Mouse (Mus musculus) heart, adult 2 months (tissue): ENCODE data around the gene Syt12. TPM values are rescaled to one million over a fixed set of nuclear protein-coding genes. Genes with fewer than 3 reads are reported as not detected.

Experiments used
- DNase-seq, 2 experiments: peaks; one replicate each; pipeline ENCODE4 v3.0.0; 2021
- H3K27ac ChIP-seq: fragments of 200-600 bp; 2 replicates; pipeline ENCODE4 v1.8.1; 2022
- H3K27me3 ChIP-seq: fragments of 200-500 bp; 2 replicates; pipeline ENCODE4 v1.6.1; 2012; ENCODE audit warnings: mild to moderate bottlenecking, low read length, inconsistent platforms, mixed read lengths; ENCODE audit not compliant: control insufficient read depth, insufficient read depth
- H3K36me3 ChIP-seq: fragments of 200-500 bp; 2 replicates; pipeline ENCODE4 v1.6.1; 2012; ENCODE audit warnings: low read length, inconsistent platforms; ENCODE audit not compliant: control insufficient read depth, insufficient read depth
- H3K4me1 ChIP-seq: fragments of 200-500 bp; 2 replicates; pipeline ENCODE4 v1.6.1; 2011; ENCODE audit warnings: low read length; ENCODE audit not compliant: control insufficient read depth, insufficient read depth
- H3K4me3 ChIP-seq: fragments of 200-600 bp; 2 replicates; pipeline ENCODE4 v1.8.1; 2022
- H3K79me2 ChIP-seq: fragments of 200-500 bp; replicated peaks from 2 replicates; pipeline ENCODE4 v1.6.1; 2012; ENCODE audit warnings: mild to moderate bottlenecking, inconsistent platforms, low read length, moderate library complexity, mixed read lengths; ENCODE audit not compliant: control insufficient read depth, insufficient read depth
- H3K9ac ChIP-seq: fragments of 200-500 bp; 2 replicates; pipeline ENCODE4 v1.6.1; 2012; ENCODE audit warnings: low read depth, mild to moderate bottlenecking, control low read depth, inconsistent platforms, low read length, mixed read lengths
- CTCF ChIP-seq: fragments of 200-600 bp; IDR thresholded peaks from 2 replicates; pipeline ENCODE4 v1.8.1; 2022; ENCODE audit warnings: antibody characterized with exemption, mild to moderate bottlenecking, moderate library complexity
- EP300 ChIP-seq: fragments of 200-500 bp; IDR thresholded peaks from 2 replicates; pipeline ENCODE4 v1.6.1; 2011; ENCODE audit warnings: low read depth, low read length, control low read depth; ENCODE audit not compliant: insufficient read depth
- POLR2A ChIP-seq: fragments of 200-500 bp; IDR thresholded peaks from 2 replicates; pipeline ENCODE4 v1.6.1; 2011; ENCODE audit warnings: mild to moderate bottlenecking, low read depth, low read length, control low read depth; ENCODE audit not compliant: insufficient read depth
- WGBS: fragments of 180-500 bp; shearing (Covaris S2); methylation state at CpG from one replicate; pipeline ENCODE4 v1.1.7; 2018; 5-methylcytosine and 5-hydroxymethylcytosine counted together
- intact Hi-C: fragments of 180-260 bp; cut with DNase I; formaldehyde crosslinking; loops from one replicate; pipeline ENCODE4 v1.15.1; 2025
- polyA plus RNA-seq: library from polyadenylated mRNA; depleted of rRNA; stranded (reverse); fragments of >200 nt; gene quantifications from 2 replicates; pipeline ENCODE4 v1.2.3, GENCODE M21; 2012
- total RNA-seq, 2 experiments: library from RNA; stranded (reverse); gene quantifications; 2 replicates each; pipeline ENCODE4 v1.2.3; 2021

Gene Syt12
- total and polyA plus RNA-seq, 3 experiments, result 3.2 to 13.2 (median 6.9) TPM

DNA sequence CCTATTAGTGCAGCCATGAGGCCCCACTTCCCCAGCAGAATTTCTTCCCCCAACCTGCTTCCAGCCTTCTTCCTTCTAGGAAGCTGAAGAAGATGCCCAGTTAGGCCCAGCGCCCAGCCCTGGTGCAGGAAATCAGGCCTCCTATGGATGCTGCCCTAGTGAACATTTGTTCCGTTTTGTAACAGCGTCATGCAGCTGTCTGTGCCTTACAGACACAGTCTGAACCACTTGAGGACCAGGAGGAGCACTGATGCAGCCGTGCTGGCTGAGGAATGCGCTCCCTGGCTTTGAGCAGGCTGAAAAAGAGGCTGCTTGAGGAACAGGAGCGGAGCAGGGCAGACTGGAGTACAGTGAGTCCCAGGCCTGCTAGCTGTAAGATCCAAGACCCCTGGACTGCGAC lies 17.5 kb upstream of the Syt12 start:
- WGBS, result 85% methylated on average over 7 of the region's 7 CpGs
- Histone ChIP-seq H3K4me3 (no peak overlapping the region), H3K79me2 (no peaks in the 10 kb centered on the region), H3K36me3 (no peaks in the 10 kb centered on the region), H3K27me3 (no peaks in the 10 kb centered on the region), H3K9ac (no peak overlapping the region), H3K27ac (no peak overlapping the region), H3K4me1 (peaks cover 1% of the 10 kb centered on the region; the same call in 1 of the 2 replicates)
- DNase-seq, result no peak
- no peak for TF ChIP-seq CTCF
- no peak for TF ChIP-seq EP300
- TF ChIP-seq POLR2A, result no peak
- intact Hi-C loops, result loop anchor here (5.0 kb wide), 2 partner anchors 83 to 133 kb away; partner anchors contain the start of gene Rce1

DNA sequence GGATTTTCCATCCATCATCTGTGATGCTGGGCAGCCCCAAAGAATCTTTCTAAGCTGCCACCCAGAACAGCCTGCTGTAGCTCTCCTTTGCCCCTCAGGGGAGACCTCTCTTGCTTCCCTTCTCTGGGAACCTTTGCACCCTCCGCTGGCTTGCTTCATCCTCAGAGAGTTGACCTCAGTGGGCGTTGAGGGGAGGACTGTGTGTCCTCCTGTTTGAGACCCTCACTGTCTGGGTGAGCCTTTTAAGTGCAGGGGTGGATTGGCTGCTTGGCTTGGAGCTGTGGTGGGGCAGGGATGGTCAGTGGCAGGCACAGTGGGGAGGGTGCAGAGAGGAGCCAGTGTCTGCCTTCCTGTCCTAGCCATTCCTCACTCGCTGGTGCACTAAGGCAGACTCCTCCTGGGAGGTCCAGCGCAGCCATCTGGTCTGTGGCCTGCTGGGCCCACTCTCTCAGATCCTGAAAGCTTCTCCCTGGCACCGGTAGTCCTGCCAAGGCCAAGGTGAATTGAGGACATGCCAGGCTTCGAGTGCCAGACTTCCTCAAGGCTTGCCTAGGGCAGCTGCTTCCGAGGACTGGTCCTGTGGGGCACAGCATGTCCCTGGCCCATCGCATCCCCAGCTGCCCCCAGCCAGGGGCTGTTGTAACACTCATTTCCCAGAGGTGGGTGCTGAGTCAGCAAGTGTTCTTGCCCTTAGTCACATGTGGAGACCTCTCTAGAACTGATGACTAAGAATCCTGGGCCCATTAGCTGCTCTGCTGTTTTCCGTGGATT lies 15.5 kb upstream of the Syt12 start:
- intact Hi-C loops, result no loop called here
- Histone ChIP-seq H3K4me3 (no peak overlapping the region), H3K27me3 (no peaks in the 10 kb centered on the region), H3K27ac (no peak overlapping the region), H3K36me3 (no peaks in the 10 kb centered on the region), H3K79me2 (no peaks in the 10 kb centered on the region), H3K9ac (no peak overlapping the region), H3K4me1 (peaks cover 1% of the 10 kb centered on the region; the same call in 1 of the 2 replicates)
- 49% methylated on average over 9 of the region's 9 CpGs for WGBS
- TF ChIP-seq CTCF, result no peak
- TF ChIP-seq EP300, result peak; percentile 96
- DNase-seq, result peak; percentile 66 to 76

DNA sequence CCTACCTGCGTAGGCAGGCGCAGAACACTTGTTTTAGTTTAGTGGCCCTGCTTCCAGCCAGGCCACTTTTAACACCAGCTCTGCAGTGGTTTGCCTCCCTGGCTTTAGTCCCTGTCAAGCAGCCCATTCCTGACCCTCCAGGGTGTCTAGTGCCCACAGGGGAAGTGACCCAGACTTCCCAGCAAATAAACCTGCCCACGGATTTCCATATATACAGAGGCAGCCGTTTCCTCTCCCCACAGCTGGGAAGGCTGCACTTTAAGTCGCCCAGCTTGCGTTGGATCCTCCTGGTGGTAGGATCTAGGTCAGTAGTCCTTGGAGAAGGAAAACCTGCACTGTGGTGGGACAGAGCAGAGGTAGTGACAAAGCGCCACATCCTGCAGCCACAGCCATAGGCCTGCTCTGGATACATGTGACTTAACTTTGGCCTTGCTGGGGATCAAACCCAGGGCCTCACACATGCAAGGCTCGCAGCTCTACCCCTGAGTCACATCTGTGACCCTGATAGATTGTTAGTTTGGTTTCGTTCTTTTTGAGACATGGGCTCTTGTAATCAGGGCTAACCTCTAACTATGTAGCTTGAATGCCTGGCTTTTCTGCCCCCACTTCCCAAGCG lies 13.9 kb upstream of the Syt12 start:
- Histone ChIP-seq H3K4me1 (no peaks in the 10 kb centered on the region; the same call in 1 of the 2 replicates), H3K27ac (no peak overlapping the region), H3K9ac (no peak overlapping the region), H3K36me3 (no peaks in the 10 kb centered on the region), H3K79me2 (no peaks in the 10 kb centered on the region), H3K4me3 (no peak overlapping the region), H3K27me3 (no peaks in the 10 kb centered on the region)
- 63% methylated on average over 10 of the region's 10 CpGs for WGBS
- TF ChIP-seq EP300 (no peak), CTCF (no peak), POLR2A (no peak)
- intact Hi-C loops, result no loop called here
- DNase-seq, result no peak

DNA sequence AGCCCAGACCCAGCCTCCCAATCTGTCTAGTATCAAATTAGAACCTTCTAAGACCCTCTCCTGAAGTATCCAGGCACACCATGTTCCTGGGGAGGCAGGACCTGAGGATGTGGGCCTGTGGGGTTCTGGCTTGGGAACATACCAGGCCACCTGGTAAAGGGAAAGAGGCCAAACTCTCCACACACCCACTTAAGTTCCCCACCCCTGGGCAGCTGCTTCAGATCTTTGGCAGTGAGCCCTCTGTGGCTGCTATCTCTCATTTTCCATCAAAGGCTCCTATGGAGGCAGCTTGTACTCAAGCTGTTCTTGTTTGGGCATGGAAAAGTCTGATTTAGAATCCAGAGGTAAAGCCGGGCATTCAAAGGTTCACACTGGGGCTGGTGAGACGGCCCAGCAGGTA lies 10.6 kb upstream of the Syt12 start:
- H3K4me3 ChIP-seq, result no peak overlapping the region
- no peaks in the 10 kb centered on the region for H3K79me2 ChIP-seq
- WGBS, result 51% methylated on average over 2 of the region's 2 CpGs
- H3K4me1 ChIP-seq, result no peaks in the 10 kb centered on the region; the same call in 1 of the 2 replicates
- TF ChIP-seq EP300, result no peak
- TF ChIP-seq POLR2A, result no peak
- no peak for TF ChIP-seq CTCF
- H3K9ac ChIP-seq, result no peak overlapping the region
- H3K36me3 ChIP-seq, result no peaks in the 10 kb centered on the region
- DNase-seq, result no peak
- no peaks in the 10 kb centered on the region for H3K27me3 ChIP-seq
- intact Hi-C loops, result no loop called here
- no peak overlapping the region for H3K27ac ChIP-seq

DNA sequence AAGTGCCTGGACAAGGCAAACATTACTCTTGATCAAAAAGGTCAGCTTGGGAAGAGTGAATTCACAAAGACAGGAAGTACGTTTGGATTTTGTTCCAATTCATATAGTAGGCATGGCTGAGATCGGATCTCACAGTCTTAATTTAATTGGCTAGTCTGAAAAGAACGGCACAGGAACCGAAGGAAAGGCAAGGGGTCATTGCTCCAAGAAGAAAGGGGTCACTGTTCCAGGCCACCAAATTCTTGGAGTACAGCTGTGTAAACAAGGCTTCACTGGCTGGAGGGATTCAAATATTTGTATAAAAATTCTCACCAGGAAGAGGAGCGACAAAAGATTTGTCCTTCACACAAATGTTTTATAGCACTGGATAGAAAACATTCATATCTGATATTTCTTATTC lies 7.8 kb upstream of the Syt12 start:
- Histone ChIP-seq H3K27ac (no peak overlapping the region), H3K9ac (no peak overlapping the region), H3K36me3 (no peaks in the 10 kb centered on the region), H3K27me3 (no peaks in the 10 kb centered on the region), H3K4me3 (no peak overlapping the region), H3K4me1 (no peaks in the 10 kb centered on the region), H3K79me2 (no peaks in the 10 kb centered on the region)
- intact Hi-C loops, result no loop called here
- no peak for TF ChIP-seq CTCF
- WGBS, result 32% methylated on average over 5 of the region's 5 CpGs
- no peak for DNase-seq

DNA sequence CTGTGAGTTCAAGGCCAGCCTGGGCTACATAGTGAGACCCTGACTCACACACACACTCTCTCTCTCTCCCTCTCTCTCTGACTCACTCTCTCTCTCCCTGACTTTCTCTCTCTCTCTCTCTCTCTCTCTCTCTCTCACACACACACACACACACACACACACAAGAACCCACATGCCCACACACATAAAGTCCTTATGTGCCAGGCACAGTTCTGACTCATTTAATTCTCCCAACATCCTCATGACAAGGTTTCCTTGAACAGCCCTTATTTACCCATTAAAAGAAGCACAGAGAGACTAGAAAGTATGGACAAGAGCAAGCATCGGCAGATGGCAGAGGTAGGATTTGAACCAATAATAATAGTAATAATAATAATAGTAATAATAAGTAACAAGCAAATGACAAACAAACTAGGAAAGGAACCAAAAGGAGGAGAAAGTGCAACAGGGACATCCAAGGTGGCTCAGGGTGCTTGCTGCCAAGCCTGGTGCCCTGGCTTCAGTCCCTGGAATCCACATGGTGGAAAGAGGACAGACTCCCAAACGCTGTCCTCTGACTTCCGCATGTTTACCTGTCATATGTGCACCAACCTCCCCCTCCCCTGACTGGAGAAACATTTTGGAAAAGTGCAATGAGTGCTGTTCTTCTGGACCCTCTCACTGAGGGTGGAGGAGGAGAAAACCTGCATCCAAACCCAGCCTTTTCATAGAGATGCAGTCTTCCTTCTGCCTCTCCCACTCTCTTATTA lies 5.0 kb upstream of the Syt12 start:
- intact Hi-C loops, result no loop called here
- H3K9ac ChIP-seq, result no peak overlapping the region
- H3K4me1 ChIP-seq, result no peaks in the 10 kb centered on the region
- no peak overlapping the region for H3K27ac ChIP-seq
- DNase-seq, result peak; percentile 35 to 43
- H3K27me3 ChIP-seq, result no peaks in the 10 kb centered on the region
- TF ChIP-seq POLR2A (no peak), CTCF (no peak), EP300 (peak; percentile 60; the same call in 1 of the 2 replicates)
- H3K79me2 ChIP-seq, result no peaks in the 10 kb centered on the region
- WGBS, result 58% methylated on average over 3 of the region's 3 CpGs
- H3K36me3 ChIP-seq, result no peaks in the 10 kb centered on the region
- H3K4me3 ChIP-seq, result no peak overlapping the region
